Mouse (Mus musculus) G1E (cell line): ENCODE data around the gene Fat3.

Source experiments
- CTCF ChIP-seq: IDR thresholded peaks from 2 replicates; pipeline ENCODE4 v1.5.1; 2012; ENCODE audit warnings: low read depth, low read length, inconsistent platforms, mixed read lengths
- GATA1 ChIP-seq: IDR thresholded peaks from 2 replicates; pipeline ENCODE4 v1.6.1; 2012; ENCODE audit warnings: borderline replicate concordance, low read length, inconsistent platforms, mixed read lengths
- GATA2 ChIP-seq: IDR thresholded peaks from 2 replicates; pipeline ENCODE4 v1.6.1; 2012; ENCODE audit warnings: low read depth, low read length, inconsistent platforms, borderline replicate concordance
- POLR2AphosphoS5 ChIP-seq: IDR thresholded peaks from 2 replicates; pipeline ENCODE4 v1.6.1; 2012; ENCODE audit warnings: low read depth, low read length, inconsistent platforms; ENCODE audit not compliant: insufficient replicate concordance
- TAL1 ChIP-seq: conservative IDR thresholded peaks from 2 replicates; pipeline ENCODE4 v1.6.1; 2012; ENCODE audit warnings: low read depth, low read length, inconsistent platforms, mixed read lengths

- no peak for TF ChIP-seq CTCF
- no peak for TF ChIP-seq GATA2
- no peak for TF ChIP-seq POLR2AphosphoS5
- no peak for TF ChIP-seq GATA1
- TF ChIP-seq TAL1: no peak
Observed at GRCm38 (mm10) chr9:16304949-16305348, 196.1 kb downstream of the Fat3 start.
